Mouse (Mus musculus): ENCODE measurements around the gene Grhpr. TPM values are rescaled to one million over a fixed set of nuclear protein-coding genes. Genes with fewer than 3 reads are reported as not detected.

Gene Grhpr
- polyA plus RNA-seq, 1 experiment from 2014 or later, result 48.0 TPM

- ATAC-seq (ENCODE audit: insufficient number of reproducible peaks, insufficient read depth, low FRiP score, low read depth), result no peak
- Histone ChIP-seq H3K27ac (ENCODE audit: low read length) (no peak overlapping the region), H3K36me3 (ENCODE audit: control insufficient read depth, insufficient read depth, low read length) (no peaks in the 10 kb centered on the region), H3K4me2 (replicated peaks; ENCODE audit: low read depth, low read length) (no peak overlapping the region), H3K9me3 (ENCODE audit: control insufficient read depth, low read depth, low read length) (no peaks in the 10 kb centered on the region), H3K27me3 (ENCODE audit: control insufficient read depth, insufficient read depth, low read length) (no peaks in the 10 kb centered on the region), H3K4me1 (ENCODE audit: control insufficient read depth, insufficient read depth, low read length) (no peaks in the 10 kb centered on the region), H3K9ac (replicated peaks; ENCODE audit: low read depth, low read length) (no peak overlapping the region), H3K4me3 (ENCODE audit: low read depth, low read length) (no peak overlapping the region)
- 86% methylated on average over 8 of the region's 8 CpGs for WGBS
These were observed 13.8 kb upstream of the Grhpr start for GRCm38 (mm10) chr4:44967402-44967801.

- 91% methylated on average over 7 of the region's 7 CpGs for WGBS
- no peaks in the 10 kb centered on the region for H3K27me3 ChIP-seq (ENCODE audit: control insufficient read depth, insufficient read depth, low read length)
- H3K27ac ChIP-seq (ENCODE audit: low read length), result no peak overlapping the region
- H3K4me2 ChIP-seq (replicated peaks; ENCODE audit: low read depth, low read length), result no peak overlapping the region
- 0 out of 2 replicates have a peak, but pooled peaks cover 3% of the 10 kb centered on the region for H3K4me1 ChIP-seq (ENCODE audit: control insufficient read depth, insufficient read depth, low read length)
- no peak overlapping the region for H3K4me3 ChIP-seq (ENCODE audit: low read depth, low read length)
- no peak overlapping the region for H3K9ac ChIP-seq (replicated peaks; ENCODE audit: low read depth, low read length)
- no peaks in the 10 kb centered on the region for H3K9me3 ChIP-seq (ENCODE audit: control insufficient read depth, low read depth, low read length)
- H3K36me3 ChIP-seq (ENCODE audit: control insufficient read depth, insufficient read depth, low read length), result no peaks in the 10 kb centered on the region
- ATAC-seq (ENCODE audit: insufficient number of reproducible peaks, insufficient read depth, low FRiP score, low read depth), result no peak
These were observed 11.1 kb upstream of the Grhpr start for GRCm38 (mm10) chr4:44970056-44970455.

GRCm38 (mm10) chr4:44970612-44971110 lies 10.5 kb upstream of the Grhpr start:
- no peaks in the 10 kb centered on the region for H3K27me3 ChIP-seq (ENCODE audit: control insufficient read depth, insufficient read depth, low read length)
- H3K9ac ChIP-seq (replicated peaks; ENCODE audit: low read depth, low read length), result no peak overlapping the region
- no peaks in the 10 kb centered on the region for H3K9me3 ChIP-seq (ENCODE audit: control insufficient read depth, low read depth, low read length)
- H3K4me1 ChIP-seq (ENCODE audit: control insufficient read depth, insufficient read depth, low read length), result 0 out of 2 replicates have a peak, but pooled peaks cover 3% of the 10 kb centered on the region
- no peak for ATAC-seq (ENCODE audit: insufficient number of reproducible peaks, insufficient read depth, low FRiP score, low read depth)
- WGBS, result 21% methylated on average over 10 of the region's 10 CpGs
- H3K4me2 ChIP-seq (replicated peaks; ENCODE audit: low read depth, low read length), result no peak overlapping the region
- no peak overlapping the region for H3K27ac ChIP-seq (ENCODE audit: low read length)
- no peak overlapping the region for H3K4me3 ChIP-seq (ENCODE audit: low read depth, low read length)
- H3K36me3 ChIP-seq (ENCODE audit: control insufficient read depth, insufficient read depth, low read length), result no peaks in the 10 kb centered on the region

GRCm38 (mm10) chr4:44973450-44973849 lies 7.7 kb upstream of the Grhpr start:
- WGBS, result 13% methylated on average over 9 of the region's 9 CpGs

GRCm38 (mm10) chr4:44973871-44974270 lies 7.3 kb upstream of the Grhpr start:
- no peaks in the 10 kb centered on the region for H3K36me3 ChIP-seq (ENCODE audit: control insufficient read depth, insufficient read depth, low read length)
- H3K27me3 ChIP-seq (ENCODE audit: control insufficient read depth, insufficient read depth, low read length), result no peaks in the 10 kb centered on the region
- no peak overlapping the region for H3K9ac ChIP-seq (replicated peaks; ENCODE audit: low read depth, low read length)
- ATAC-seq (ENCODE audit: insufficient number of reproducible peaks, insufficient read depth, low FRiP score, low read depth), result no peak
- 45% methylated on average over 14 of the region's 14 CpGs for WGBS
- H3K4me2 ChIP-seq (replicated peaks; ENCODE audit: low read depth, low read length), result peak overlapping the region; percentile 36; the same call in 1 of the 2 replicates
- H3K4me3 ChIP-seq (ENCODE audit: low read depth, low read length), result no peak overlapping the region
- H3K9me3 ChIP-seq (ENCODE audit: control insufficient read depth, low read depth, low read length), result no peaks in the 10 kb centered on the region
- no peak overlapping the region for H3K27ac ChIP-seq (ENCODE audit: low read length)
- 0 out of 2 replicates have a peak, but pooled peaks cover 3% of the 10 kb centered on the region for H3K4me1 ChIP-seq (ENCODE audit: control insufficient read depth, insufficient read depth, low read length)

More at GRCm38 (mm10) chr4:44973450-44973849, 7.7 kb upstream of the Grhpr start:
- ATAC-seq (ENCODE audit: insufficient number of reproducible peaks, insufficient read depth, low FRiP score, low read depth), result peak; percentile 60
- Histone ChIP-seq H3K4me1 (ENCODE audit: control insufficient read depth, insufficient read depth, low read length) (0 out of 2 replicates have a peak, but pooled peaks cover 3% of the 10 kb centered on the region), H3K9ac (replicated peaks; ENCODE audit: low read depth, low read length) (no peak overlapping the region), H3K36me3 (ENCODE audit: control insufficient read depth, insufficient read depth, low read length) (no peaks in the 10 kb centered on the region), H3K27ac (ENCODE audit: low read length) (no peak overlapping the region), H3K4me2 (replicated peaks; ENCODE audit: low read depth, low read length) (peak overlapping the region; percentile 36; the same call in 1 of the 2 replicates), H3K9me3 (ENCODE audit: control insufficient read depth, low read depth, low read length) (no peaks in the 10 kb centered on the region), H3K27me3 (ENCODE audit: control insufficient read depth, insufficient read depth, low read length) (no peaks in the 10 kb centered on the region), H3K4me3 (ENCODE audit: low read depth, low read length) (no peak overlapping the region)

GRCm38 (mm10) chr4:44974331-44974730 lies 6.9 kb upstream of the Grhpr start:
- Histone ChIP-seq H3K36me3 (ENCODE audit: control insufficient read depth, insufficient read depth, low read length) (no peaks in the 10 kb centered on the region), H3K9me3 (ENCODE audit: control insufficient read depth, low read depth, low read length) (no peaks in the 10 kb centered on the region), H3K4me2 (replicated peaks; ENCODE audit: low read depth, low read length) (no peak overlapping the region), H3K27me3 (ENCODE audit: control insufficient read depth, insufficient read depth, low read length) (no peaks in the 10 kb centered on the region), H3K9ac (replicated peaks; ENCODE audit: low read depth, low read length) (no peak overlapping the region), H3K27ac (ENCODE audit: low read length) (no peak overlapping the region), H3K4me3 (ENCODE audit: low read depth, low read length) (no peak overlapping the region), H3K4me1 (ENCODE audit: control insufficient read depth, insufficient read depth, low read length) (0 out of 2 replicates have a peak, but pooled peaks cover 3% of the 10 kb centered on the region)
- no peak for ATAC-seq (ENCODE audit: insufficient number of reproducible peaks, insufficient read depth, low FRiP score, low read depth)
- WGBS, result 74% methylated on average over 8 of the region's 8 CpGs

GRCm38 (mm10) chr4:44976026-44976615 lies 5.1 kb upstream of the Grhpr start:
- no peaks in the 10 kb centered on the region for H3K27me3 ChIP-seq (ENCODE audit: control insufficient read depth, insufficient read depth, low read length)
- ATAC-seq (ENCODE audit: insufficient number of reproducible peaks, insufficient read depth, low FRiP score, low read depth), result no peak
- H3K27ac ChIP-seq (ENCODE audit: low read length), result no peak overlapping the region
- H3K4me2 ChIP-seq (replicated peaks; ENCODE audit: low read depth, low read length), result no peak overlapping the region
- H3K9me3 ChIP-seq (ENCODE audit: control insufficient read depth, low read depth, low read length), result no peaks in the 10 kb centered on the region
- no peak overlapping the region for H3K9ac ChIP-seq (replicated peaks; ENCODE audit: low read depth, low read length)
- H3K4me3 ChIP-seq (ENCODE audit: low read depth, low read length), result no peak overlapping the region
- no peaks in the 10 kb centered on the region for H3K36me3 ChIP-seq (ENCODE audit: control insufficient read depth, insufficient read depth, low read length)
- H3K4me1 ChIP-seq (ENCODE audit: control insufficient read depth, insufficient read depth, low read length), result 0 out of 2 replicates have a peak, but pooled peaks cover 3% of the 10 kb centered on the region
- WGBS, result 62% methylated on average over 6 of the region's 6 CpGs

- H3K9me3 ChIP-seq (ENCODE audit: control insufficient read depth, low read depth, low read length), result no peaks in the 10 kb centered on the region
- H3K4me2 ChIP-seq (replicated peaks; ENCODE audit: low read depth, low read length), result no peak overlapping the region
- H3K36me3 ChIP-seq (ENCODE audit: control insufficient read depth, insufficient read depth, low read length), result no peaks in the 10 kb centered on the region
- H3K4me1 ChIP-seq (ENCODE audit: control insufficient read depth, insufficient read depth, low read length), result peaks cover 7% of the 10 kb centered on the region
- H3K4me3 ChIP-seq (ENCODE audit: low read depth, low read length), result no peak overlapping the region
- ATAC-seq (ENCODE audit: insufficient number of reproducible peaks, insufficient read depth, low FRiP score, low read depth), result no peak
- no peak overlapping the region for H3K27ac ChIP-seq (ENCODE audit: low read length)
- H3K27me3 ChIP-seq (ENCODE audit: control insufficient read depth, insufficient read depth, low read length), result no peaks in the 10 kb centered on the region
- no peak overlapping the region for H3K9ac ChIP-seq (replicated peaks; ENCODE audit: low read depth, low read length)
- 87% methylated on average over 10 of the region's 10 CpGs for WGBS
These were observed 4.1 kb upstream of the Grhpr start for GRCm38 (mm10) chr4:44976921-44977710.

Data from stomach, embryonic 14.5 days (tissue).